Mouse (Mus musculus) E14TG2a.4 (cell line): ENCODE data around the gene Mbd5.
"Not testable (repeated sequence)": the region's sequence is repeated elsewhere in the genome, so short reads cannot be mapped to it uniquely, and the experiment has no call there.

ENCODE experiments used
- H3K27me3 ChIP-seq: 2 replicates; pipeline ENCODE4 v1.6.1; 2014; ENCODE audit warnings: low read length, control low read depth; ENCODE audit not compliant: insufficient read depth
- H3K36me3 ChIP-seq: 2 replicates; pipeline ENCODE4 v1.6.1; 2014; ENCODE audit warnings: low read length, control low read depth; ENCODE audit not compliant: insufficient read depth
- H3K4me1 ChIP-seq: replicated peaks from 2 replicates; pipeline ENCODE4 v1.6.1; 2014; ENCODE audit warnings: low read depth, low read length, control low read depth
- H3K4me3 ChIP-seq: replicated peaks from 2 replicates; pipeline ENCODE4 v1.5.1; 2014; ENCODE audit warnings: mild to moderate bottlenecking, low read length
- H3K9me3 ChIP-seq: 2 replicates; pipeline ENCODE4 v1.6.1; 2014; ENCODE audit warnings: low read length, control low read depth
- CTCF ChIP-seq: conservative IDR thresholded peaks from 2 replicates; pipeline ENCODE4 v1.5.1; 2014; ENCODE audit warnings: low read length
- NANOG ChIP-seq: IDR thresholded peaks from 2 replicates; pipeline ENCODE4 v1.6.1; 2014; ENCODE audit warnings: borderline replicate concordance, low read length, mixed read lengths
- POU5F1 ChIP-seq: IDR thresholded peaks from 2 replicates; pipeline ENCODE4 v1.6.1; 2014; ENCODE audit warnings: low read length, borderline replicate concordance

Mbd5 gene

DNA sequence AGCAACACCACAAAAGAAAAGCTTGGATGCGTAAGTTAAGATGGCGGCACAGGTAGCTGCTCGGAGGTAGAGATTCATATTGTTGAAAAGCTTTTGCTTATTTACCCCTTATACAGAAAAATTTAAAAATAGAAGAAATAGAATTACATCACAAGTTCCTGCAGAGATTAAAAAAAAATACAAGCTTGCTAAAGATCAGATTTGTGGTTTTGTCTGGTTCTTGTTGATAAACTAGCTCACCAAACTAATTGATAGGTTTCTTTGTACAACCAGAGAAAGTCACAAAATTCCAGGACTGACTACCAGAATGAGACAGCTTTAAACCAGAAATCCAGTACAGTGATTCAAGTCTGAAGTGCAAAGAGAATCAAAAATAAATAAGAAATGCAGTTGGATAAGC lies 242.4 kb downstream of the Mbd5 start:
- no peaks in the 10 kb centered on the region for H3K4me1 ChIP-seq
- no peaks in the 10 kb centered on the region for H3K27me3 ChIP-seq
- no peaks in the 10 kb centered on the region for H3K9me3 ChIP-seq
- no peaks in the 10 kb centered on the region for H3K36me3 ChIP-seq
- TF ChIP-seq NANOG (no peak), POU5F1 (no peak)
- no peak overlapping the region for H3K4me3 ChIP-seq

DNA sequence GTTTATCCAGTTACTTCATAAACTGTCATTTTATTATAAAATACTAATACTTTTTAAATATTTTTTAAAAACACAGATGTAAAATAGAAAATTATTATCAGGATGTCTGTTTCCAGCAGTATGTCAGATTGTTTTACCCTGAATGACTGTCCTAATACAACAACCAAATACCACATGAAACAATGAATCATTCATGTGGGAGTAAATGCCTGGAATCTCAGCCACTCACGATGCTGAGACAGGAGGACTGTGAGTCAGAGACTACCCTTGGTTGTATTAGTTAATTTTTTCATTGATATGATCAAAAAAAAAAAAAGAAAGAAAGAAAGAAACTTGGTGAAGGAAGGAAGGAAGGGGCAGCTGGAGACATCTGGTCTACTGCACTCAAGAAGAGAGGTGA lies 254.8 kb downstream of the Mbd5 start:
- Histone ChIP-seq H3K4me1 (no peaks in the 10 kb centered on the region), H3K4me3 (no peak overlapping the region), H3K9me3 (no peaks in the 10 kb centered on the region), H3K36me3 (no peaks in the 10 kb centered on the region), H3K27me3 (no peaks in the 10 kb centered on the region)
- TF ChIP-seq CTCF (no peak), POU5F1 (no peak), NANOG (no peak)

DNA sequence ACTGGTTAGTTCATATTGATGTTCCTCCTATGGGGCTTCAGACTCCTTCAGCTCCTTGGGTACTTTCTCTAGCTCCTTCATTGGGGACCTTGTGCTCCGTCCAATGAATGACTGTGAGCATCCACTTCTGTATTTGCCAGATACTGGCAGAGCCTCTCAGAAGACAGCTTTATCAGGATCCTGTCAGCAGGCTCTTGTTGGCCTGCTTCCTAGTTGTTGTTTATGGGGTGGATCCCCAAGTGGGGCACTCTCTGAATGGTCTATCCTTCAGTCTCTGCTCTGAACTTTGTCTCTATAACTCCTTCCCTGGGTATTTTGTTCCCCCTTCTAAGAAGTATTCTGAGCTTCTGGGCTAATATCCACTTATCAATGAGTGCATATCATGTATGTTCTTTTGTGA lies 256.4 kb downstream of the Mbd5 start:
- H3K27me3 ChIP-seq, H3K36me3 ChIP-seq, H3K4me1 ChIP-seq, H3K4me3 ChIP-seq, H3K9me3 ChIP-seq: not testable (repeated sequence)

- H3K4me3 ChIP-seq, result no peak overlapping the region
- no peaks in the 10 kb centered on the region for H3K9me3 ChIP-seq
- H3K4me1 ChIP-seq, result no peaks in the 10 kb centered on the region
- H3K27me3 ChIP-seq, result no peaks in the 10 kb centered on the region
- no peak for TF ChIP-seq CTCF
- TF ChIP-seq NANOG, result no peak
- no peak for TF ChIP-seq POU5F1
- no peaks in the 10 kb centered on the region for H3K36me3 ChIP-seq
Measured at GRCm38 (mm10) chr2:49209349-49209748, 260.0 kb downstream of the Mbd5 start.

- TF ChIP-seq POU5F1 (no peak), CTCF (no peak)
- no peaks in the 10 kb centered on the region for H3K27me3 ChIP-seq
- no peaks in the 10 kb centered on the region for H3K9me3 ChIP-seq
- no peak overlapping the region for H3K4me3 ChIP-seq
- H3K4me1 ChIP-seq, result no peaks in the 10 kb centered on the region
- H3K36me3 ChIP-seq, result no peaks in the 10 kb centered on the region
Measured at GRCm38 (mm10) chr2:49210408-49210807, 261.1 kb downstream of the Mbd5 start.

GRCm38 (mm10) chr2:49229725-49230124 lies 280.4 kb downstream of the Mbd5 start:
- H3K36me3 ChIP-seq, result no peaks in the 10 kb centered on the region
- H3K27me3 ChIP-seq, result no peaks in the 10 kb centered on the region
- no peaks in the 10 kb centered on the region for H3K4me1 ChIP-seq
- no peaks in the 10 kb centered on the region for H3K9me3 ChIP-seq
- H3K4me3 ChIP-seq, result no peak overlapping the region
- TF ChIP-seq CTCF (no peak), NANOG (no peak), POU5F1 (no peak)

DNA sequence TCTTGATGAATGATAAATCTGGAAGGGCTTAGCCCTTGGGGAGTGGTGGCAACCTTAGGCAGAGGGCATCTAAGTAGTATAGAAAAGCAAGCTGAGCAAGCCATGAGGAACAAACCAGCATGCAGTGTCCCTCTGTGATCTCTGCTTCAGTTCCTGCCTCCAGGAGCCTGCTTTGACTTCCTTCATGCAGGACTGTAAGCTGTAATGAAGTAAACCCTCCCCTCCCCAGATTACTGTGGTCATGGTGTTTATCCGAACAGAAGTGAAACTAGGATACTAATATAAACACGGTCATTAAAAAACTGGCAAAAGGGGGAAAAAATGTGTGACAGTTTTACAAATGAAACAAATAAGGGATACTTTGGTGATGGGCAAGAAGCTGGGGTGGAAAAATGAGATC lies 284.8 kb downstream of the Mbd5 start:
- Histone ChIP-seq H3K9me3 (no peaks in the 10 kb centered on the region), H3K27me3 (no peaks in the 10 kb centered on the region), H3K4me3 (no peak overlapping the region), H3K4me1 (no peaks in the 10 kb centered on the region), H3K36me3 (no peaks in the 10 kb centered on the region)
- TF ChIP-seq NANOG (no peak), CTCF (no peak), POU5F1 (no peak)

GRCm38 (mm10) chr2:49241715-49242114 lies 292.4 kb downstream of the Mbd5 start:
- TF ChIP-seq CTCF (no peak), NANOG (no peak)
- no peaks in the 10 kb centered on the region for H3K4me1 ChIP-seq
- no peak overlapping the region for H3K4me3 ChIP-seq
- no peaks in the 10 kb centered on the region for H3K36me3 ChIP-seq
- no peaks in the 10 kb centered on the region for H3K9me3 ChIP-seq
- no peaks in the 10 kb centered on the region for H3K27me3 ChIP-seq

DNA sequence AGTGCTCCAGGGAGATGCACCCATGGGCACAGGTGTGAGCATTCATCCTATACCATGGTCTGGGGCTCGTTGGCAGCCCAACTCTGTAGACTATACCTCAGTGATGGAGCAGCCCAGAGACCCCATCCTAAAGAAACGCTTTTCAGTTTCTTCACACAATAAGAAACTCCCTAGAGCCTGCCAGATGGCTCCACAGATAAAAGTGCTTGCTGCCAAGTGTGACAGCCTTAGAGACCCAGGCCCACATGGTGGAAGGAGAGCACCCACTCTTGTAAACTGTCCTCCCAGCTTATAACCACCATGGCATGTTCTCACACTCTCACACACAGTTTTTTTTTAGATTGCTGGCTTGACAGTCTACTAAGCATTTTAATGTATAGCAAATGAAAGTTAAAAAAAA lies 314.8 kb downstream of the Mbd5 start:
- no peak for TF ChIP-seq NANOG
- TF ChIP-seq POU5F1, result no peak
- TF ChIP-seq CTCF, result no peak
- H3K4me1 ChIP-seq, result no peaks in the 10 kb centered on the region
- H3K4me3 ChIP-seq, result no peak overlapping the region
- H3K27me3 ChIP-seq, result no peaks in the 10 kb centered on the region
- H3K9me3 ChIP-seq, result no peaks in the 10 kb centered on the region
- H3K36me3 ChIP-seq, result no peaks in the 10 kb centered on the region
